Mouse (Mus musculus) adrenal gland, adult 8-10 months (tissue): Measurements from ENCODE around the gene Fam221b. TPM values are rescaled to one million over a fixed set of nuclear protein-coding genes. Genes with fewer than 3 reads are reported as not detected.

Source experiments
- DNase-seq: peaks from one replicate; pipeline ENCODE4 v3.0.0; 2022
- total RNA-seq, 4 experiments: library from RNA; stranded (reverse); gene quantifications; 2 replicates each; pipeline ENCODE4 v1.2.4; 2022

The Fam221b gene
- total RNA-seq, 4 experiments from 2014 or later: 0.14 to 0.67 (median 0.41) TPM

DNA sequence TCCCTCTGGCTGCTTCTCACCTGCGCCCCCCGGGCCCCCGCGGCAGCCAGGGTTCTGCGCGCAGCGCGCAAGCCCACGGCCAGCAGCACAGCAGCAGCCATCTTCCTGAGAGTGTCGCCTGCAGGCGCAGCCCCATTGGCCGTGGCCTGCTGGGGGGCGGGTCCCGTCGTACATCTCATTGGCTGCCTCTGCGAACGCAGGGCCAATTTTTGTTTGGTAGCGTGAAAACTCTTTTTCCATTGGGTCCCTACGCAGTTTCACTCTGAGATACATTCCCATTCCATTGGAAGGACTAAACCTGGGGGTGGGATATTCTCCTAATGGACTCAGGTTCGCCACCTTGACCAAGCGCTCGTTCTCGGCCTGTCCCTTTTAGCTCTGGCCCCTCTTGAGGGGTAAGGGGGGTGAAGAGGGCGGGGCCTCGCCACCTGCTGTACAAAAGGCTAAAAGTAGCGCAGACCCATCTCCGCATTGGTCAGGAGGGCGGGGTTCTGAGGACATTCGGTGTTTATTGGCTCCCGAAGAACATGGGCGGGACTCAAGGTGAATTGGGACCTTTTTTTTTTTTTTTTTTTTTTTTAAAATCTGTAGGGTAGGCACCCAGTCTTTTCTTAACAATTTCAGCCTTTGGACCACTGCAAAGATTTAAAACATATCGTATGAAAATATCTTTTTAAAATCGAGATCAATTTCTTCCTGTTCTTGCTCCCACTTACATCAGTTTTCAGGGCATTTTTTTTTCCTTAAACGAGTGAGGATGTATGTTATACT lies 12.4 kb downstream of the Fam221b start, which contains the start of gene Hint2:
Gene Hint2 (minus strand): TSS at position 128 of the 771 bp plus-strand sequence.
- DNase-seq: peak; percentile 97

DNA sequence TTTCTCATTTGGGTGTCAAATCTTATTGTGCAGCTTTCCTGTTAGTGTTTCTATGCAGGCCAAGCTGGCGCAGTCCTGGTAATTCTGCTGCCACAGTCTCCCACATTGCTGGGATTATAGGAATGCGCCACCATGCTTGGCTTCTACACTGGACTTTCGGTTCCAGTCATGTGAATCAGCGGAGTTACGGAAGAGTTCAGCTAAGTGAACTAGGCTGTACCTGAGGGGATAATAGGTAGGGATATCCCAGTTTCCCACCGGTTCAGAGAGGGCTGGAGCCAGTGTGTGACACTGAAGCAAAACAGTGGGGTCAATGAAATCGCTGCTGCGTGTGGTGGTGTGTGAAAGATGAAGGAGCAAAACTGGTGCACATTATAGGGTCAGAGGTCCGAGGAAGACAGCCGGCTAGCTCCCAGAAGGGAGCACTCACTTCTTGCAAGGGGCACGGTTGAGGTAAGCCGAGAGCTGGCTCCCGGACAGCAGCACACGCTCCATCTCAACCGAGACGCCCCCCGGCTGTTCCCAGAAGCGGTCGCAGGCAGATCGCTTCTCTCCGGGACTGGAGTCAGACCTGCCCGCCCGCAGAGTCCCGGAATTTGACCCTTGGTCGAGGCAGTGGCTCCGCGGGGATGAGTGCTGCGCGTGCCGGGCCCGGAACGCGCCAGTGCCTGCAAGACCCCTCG lies 13.1 kb downstream of the Fam221b start:
- DNase-seq: no peak

DNA sequence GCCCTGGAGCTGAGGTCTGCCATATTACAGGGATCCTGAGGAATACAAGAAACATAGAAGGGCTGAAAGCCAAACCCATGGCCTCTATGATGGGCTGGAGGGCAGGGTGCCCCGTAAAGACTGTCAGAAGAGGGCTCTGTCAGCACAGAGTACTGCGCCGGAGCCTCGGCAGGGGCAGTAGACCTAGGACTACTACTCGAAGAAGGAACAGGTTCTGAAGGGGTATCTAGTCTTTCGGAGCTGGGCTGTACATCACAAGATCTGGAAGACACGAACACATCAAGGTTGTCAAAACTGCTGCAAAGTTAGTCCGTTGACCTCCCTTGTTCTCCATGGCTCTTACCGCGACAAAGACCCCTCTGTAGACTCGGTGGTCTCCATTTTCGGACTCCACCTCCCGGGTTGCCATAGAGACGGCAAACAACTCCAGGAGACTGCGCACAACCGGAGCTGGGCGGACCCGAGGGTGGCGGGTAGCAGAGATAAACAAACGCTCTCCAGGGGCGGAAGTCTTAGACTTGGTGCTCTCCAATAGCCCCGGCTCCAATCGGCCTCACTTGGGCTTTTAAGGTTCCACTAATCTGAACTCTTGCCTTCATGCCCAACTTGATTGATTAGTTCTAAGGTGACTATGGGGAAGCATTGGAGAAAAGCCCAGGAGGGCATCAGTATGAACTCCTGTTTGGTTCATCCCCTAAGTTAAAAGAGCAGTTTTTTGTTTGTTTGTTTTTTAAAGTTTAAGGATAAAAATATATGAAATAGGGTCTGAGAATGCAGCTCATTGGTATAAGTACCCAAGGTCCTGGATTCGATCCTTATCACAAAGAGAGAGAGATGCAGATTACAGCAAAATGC lies 15.6 kb downstream of the Fam221b start, which contains the start of gene Spag8:
Gene Spag8 (minus strand): TSS at position 434 of the 855 bp plus-strand sequence.
- DNase-seq: no peak

DNA sequence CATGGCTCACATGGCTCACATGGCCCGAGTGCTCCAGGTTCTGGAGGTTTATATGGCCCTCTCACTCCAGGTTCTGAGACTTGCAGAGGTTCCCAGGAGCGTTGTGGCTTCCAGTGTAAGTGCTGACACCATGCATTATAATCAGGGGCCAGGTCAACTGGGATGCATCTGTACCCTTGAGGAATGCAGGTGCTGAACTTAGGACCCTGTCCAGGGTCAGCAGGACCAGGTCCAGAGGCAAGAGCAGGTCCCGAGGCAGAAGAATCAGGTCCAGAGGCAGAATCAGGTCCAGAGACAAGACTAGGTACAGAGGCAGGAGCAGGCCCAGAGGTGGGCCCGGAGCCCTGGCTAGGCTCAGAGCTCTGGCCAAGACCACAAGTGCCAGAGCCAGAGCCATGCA lies 16.2 kb downstream of the Fam221b start:
- DNase-seq: no peak

GRCm38 (mm10) chr4:43649783-43650182 lies 19.2 kb downstream of the Fam221b start:
- no peak for DNase-seq

GRCm38 (mm10) chr4:43640491-43640890 lies 28.5 kb downstream of the Fam221b start:
- no peak for DNase-seq

- no peak for DNase-seq
Observed at GRCm38 (mm10) chr4:43640076-43640475, 28.9 kb downstream of the Fam221b start.

- no peak for DNase-seq
Observed at GRCm38 (mm10) chr4:43636751-43637150, 32.2 kb downstream of the Fam221b start.

DNA sequence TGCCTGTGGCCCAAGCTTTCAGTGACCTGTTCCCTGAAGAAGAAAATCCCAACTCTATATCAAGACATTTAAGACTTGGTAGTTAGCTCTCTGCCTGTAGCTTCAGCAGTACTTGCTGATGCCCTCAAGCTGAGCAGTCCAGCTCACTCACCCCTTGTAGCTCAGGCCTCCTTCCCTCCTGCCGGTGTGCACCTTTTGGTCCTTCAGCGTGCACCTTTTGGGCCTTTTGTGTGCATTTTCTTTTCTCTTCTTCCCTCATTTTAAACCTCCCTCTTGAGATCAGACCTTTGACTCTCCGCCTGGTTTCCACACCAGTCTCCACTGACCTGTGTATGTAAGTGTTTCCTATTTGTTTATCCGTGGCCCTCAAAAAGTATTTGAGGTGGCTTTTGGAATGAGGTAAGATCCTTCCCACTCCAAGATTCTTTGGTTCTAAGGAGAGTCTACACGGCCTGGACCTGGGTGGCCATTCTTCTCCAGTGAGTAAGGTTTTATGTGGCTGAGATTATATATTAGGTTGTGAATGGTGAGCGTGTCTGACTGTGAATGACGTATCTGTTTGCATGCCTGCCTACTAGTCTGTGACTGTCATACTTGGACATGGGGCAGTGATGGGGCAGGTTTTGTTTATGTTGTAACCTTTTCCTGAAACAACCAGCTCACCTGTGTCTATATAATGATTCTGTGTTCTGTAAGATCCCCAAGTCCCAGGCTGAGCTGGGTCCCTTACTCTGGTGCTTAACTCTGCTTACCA lies 34.1 kb downstream of the Fam221b start:
- no peak for DNase-seq

DNA sequence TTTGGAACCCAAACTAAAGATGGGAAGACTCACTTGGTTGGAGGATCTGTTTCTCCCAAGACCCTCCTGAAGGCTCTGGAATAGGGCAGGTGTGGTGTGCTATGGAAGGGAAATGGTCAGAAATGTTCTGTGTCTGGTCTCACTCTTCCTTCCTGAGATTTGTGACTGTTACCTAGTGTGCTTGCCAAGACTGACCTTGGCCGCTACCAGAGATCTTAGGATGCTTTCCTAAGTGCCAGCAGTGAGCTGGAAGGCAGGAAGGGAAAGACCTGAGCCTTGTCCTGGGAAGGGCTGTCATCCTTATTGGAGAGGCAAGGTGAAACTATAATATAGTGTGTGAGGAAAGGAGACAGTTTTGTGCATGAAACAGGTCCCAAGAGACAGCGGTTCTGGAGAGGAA lies 35.2 kb downstream of the Fam221b start:
- no peak for DNase-seq

DNA sequence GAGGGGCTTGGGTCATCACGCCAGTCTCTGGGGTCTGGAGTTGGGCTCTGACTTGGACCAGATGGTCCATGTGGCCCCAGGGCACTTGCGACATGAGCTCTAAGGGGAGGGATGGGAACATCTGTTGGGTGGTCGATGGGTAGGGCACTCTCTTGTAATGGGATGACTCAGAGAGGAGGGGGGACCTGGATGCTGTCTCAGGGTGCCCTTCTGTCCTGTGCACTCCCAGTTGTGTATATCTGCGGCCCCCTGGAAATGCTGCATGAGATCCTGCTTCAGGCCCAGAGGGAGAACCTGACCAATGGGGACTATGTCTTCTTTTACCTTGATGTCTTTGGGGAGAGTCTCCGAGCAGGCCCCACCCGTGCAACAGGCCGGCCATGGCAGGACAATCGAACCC lies 35.6 kb downstream of the Fam221b start:
- no peak for DNase-seq

DNA sequence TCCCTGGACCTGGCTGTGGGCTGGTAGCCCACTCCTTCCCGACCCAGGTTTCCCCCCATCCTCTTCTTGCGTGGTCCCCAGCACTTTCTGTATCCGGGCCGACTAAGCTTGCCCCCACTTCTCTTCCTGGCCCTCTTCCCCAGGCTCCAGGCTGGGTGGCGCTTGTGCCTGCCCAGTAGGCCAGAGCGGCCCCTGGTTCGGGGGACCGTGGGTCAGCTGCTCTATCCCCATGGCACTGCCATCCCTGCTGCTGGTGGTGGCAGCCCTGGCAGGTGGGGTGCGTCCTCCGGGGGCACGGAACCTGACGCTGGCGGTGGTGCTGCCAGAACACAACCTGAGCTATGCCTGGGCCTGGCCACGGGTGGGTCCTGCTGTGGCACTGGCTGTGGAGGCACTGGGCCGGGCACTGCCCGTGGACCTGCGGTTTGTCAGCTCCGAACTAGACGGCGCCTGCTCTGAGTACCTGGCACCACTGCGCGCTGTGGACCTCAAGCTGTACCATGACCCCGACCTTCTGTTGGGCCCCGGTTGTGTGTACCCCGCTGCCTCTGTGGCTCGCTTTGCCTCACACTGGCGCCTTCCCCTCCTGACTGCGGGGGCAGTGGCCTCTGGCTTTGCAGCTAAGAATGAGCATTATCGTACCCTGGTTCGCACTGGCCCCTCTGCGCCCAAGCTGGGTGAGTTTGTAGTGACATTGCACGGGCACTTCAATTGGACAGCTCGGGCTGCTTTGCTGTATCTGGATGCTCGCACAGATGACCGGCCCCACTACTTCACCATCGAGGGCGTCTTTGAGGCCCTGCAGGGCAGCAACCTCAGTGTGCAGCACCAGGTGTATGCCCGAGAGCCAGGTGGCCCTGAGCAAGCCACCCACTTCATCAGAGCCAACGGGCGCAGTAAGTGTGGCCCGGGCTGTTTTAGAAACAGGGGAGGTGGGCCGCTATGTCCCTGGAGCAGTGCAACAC lies 36.7 kb downstream of the Fam221b start:
- DNase-seq: no peak

DNA sequence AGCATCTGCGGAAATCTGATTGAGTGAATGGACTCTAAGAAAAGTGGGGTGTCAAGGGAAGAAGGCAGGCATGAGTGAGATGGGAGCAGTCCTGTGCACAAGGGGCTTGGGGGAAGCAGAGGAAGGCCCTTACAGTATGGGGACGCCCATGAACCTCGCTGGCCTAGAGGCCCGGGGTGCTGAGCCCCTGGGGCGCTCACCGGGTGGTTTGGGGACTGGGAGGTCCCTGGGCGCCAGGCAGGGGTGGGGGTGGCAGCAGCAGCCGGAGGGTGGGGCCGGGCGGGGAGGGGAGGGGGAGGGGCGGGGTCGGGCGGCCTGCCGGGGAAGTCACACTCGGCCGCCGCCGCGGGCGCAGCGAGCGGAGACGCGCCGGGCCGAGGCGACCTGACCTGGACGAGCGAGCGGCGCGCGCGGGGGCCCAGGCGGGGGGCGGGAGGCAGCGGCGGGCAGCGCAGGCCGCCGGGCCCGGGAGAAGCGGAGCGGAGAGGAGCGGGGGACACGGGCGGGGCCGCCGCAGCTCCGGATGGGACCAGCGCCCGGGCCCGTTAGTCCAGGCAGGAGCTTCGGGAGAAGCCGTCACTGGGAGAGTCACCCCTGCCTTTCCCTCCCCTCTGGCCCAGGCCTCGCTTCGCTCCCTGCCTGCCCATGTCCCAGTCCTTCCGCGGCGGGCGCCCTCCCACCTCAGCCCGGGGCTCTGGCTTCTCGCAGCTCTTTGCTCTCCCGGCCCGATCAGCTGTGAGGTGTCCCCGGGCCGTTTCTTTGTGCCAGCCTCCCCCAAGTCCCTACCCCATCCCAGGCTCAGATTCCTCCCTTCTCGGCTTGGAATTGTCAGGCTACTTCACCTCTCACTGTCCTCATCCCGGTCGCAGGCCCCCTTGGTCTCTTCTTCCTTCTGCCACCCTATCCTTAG lies 37.6 kb downstream of the Fam221b start, which contains the start of gene Npr2:
Gene Npr2 (plus strand): TSS at position 890 of the 910 bp plus-strand sequence.
- no peak for DNase-seq

GRCm38 (mm10) chr4:43630671-43631045 lies 38.3 kb downstream of the Fam221b start:
- DNase-seq: no peak

- peak; percentile 71 for DNase-seq
Observed at GRCm38 (mm10) chr4:43630030-43630581, 38.8 kb downstream of the Fam221b start.

GRCm38 (mm10) chr4:43629106-43629817 lies 39.7 kb downstream of the Fam221b start:
- DNase-seq: no peak

DNA sequence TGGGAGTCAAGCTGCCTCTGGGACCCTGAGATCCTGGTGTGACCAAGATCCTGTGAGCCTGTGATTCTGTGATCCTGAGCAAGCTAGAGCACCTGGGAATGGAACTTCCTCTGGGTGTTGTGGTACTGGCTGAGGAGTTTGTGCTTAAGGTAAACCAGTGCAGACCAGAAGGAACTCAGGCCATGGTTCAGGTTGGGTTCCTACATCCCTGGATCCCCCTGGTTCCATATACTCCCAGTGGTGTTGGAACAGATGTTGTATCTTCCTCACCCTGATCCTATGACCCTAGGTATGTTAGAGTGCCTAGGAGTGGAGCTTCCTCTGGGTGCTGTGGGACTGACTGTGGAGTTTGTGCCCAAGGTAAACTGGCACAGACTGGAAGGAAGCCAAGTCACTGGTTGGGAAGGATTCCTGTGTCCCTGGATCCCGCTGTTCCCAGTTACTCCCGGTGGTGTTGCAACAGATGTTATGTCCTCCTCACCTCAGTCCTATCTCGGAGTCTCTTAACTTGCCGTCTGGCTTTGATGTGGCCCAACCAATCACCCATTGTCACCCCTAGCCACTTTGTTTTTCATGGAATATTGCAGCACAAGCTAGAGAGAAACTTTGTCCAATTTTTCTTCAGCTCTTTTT lies 48.7 kb downstream of the Fam221b start:
- DNase-seq: no peak

DNA sequence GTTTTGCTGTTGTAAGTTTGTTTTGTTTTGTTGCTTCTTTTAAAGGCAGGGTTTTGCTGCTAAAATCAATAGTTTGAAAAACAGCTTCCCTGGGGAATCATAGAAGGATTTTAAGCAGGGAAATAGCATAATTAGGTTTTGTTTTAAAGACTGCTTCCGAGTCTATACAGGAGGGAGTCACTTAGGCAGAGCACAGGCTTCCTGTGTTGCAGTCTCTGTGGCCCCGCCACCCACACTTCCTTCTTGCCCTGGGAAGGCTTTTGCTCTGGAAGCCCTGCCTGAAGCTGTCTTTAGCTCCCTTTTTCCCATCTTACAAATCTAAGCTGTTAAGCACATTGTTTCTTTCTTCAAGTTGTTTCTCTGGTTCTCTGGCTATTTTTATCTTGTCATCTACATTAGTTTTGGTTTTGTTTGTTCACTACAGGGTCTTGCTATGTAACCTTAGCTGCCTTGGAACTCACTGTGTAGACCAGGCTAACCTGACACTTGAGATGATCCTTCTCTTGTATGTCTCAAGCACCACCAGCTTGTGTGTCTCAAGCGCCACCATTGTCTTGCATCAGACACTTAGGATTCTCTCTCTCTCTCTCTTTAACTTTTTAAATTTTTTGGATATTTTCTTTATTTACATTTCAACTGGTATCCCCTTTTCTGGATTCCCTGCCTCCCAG lies 55.8 kb downstream of the Fam221b start:
- no peak for DNase-seq
